Mouse (Mus musculus): ENCODE measurements around the gene Bckdhb.

GRCm38 (mm10) chr9:84083551-84083950, 158.6 kb downstream of the Bckdhb start:
- no peak for TF ChIP-seq CTCF (IDR thresholded peaks at IDR 0.05; ENCODE audit: extremely low read depth, insufficient read depth, low read length)
- no peak for TF ChIP-seq POLR2A (IDR thresholded peaks at IDR 0.05; ENCODE audit: extremely low read depth, insufficient read depth, low read length)
